Mouse (Mus musculus) heart, adult 2 months (tissue): ENCODE results near the gene Rhobtb1.

Source experiments
- CTCF ChIP-seq: fragments of 200-600 bp; IDR thresholded peaks from 2 replicates; pipeline ENCODE4 v1.8.1; 2022; ENCODE audit warnings: antibody characterized with exemption, mild to moderate bottlenecking, moderate library complexity
- EP300 ChIP-seq: fragments of 200-500 bp; IDR thresholded peaks from 2 replicates; pipeline ENCODE4 v1.6.1; 2011; ENCODE audit warnings: low read depth, low read length, control low read depth; ENCODE audit not compliant: insufficient read depth
- POLR2A ChIP-seq: fragments of 200-500 bp; IDR thresholded peaks from 2 replicates; pipeline ENCODE4 v1.6.1; 2011; ENCODE audit warnings: mild to moderate bottlenecking, low read depth, low read length, control low read depth; ENCODE audit not compliant: insufficient read depth

DNA sequence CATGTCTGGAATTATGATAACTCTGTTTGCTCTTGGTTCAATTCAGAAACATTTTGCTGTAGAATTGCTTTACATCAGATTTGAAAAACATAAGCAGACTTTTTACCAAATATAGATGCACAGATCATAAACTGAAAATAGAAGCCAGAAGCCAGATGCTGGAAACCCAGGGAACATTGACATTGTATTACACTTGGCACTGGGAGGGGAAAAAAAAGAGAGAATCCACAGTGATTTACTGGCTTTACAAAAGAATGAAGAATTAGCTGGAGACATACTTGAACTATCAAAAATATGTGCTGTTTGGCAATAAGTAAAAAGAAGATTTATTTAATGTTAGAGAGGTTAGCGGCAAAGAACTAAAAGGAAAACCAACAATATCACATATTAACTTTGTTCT, 44.4 kb upstream of the Rhobtb1 start:
- TF ChIP-seq CTCF (no peak), POLR2A (no peak), EP300 (no peak)
